Mouse (Mus musculus) heart, embryonic 16.5 days (tissue): ENCODE data around the gene Tenm3. TPM values are rescaled to one million over a fixed set of nuclear protein-coding genes. Genes with fewer than 3 reads are reported as not detected.
A peak's percentile ranks its signal among the peaks of the same experiment; 100 is the strongest.

Experiments used
- ATAC-seq: fragments of 200-750 bp; cut with Nextera tagmentation; replicated peaks from 2 replicates; pipeline ENCODE4 v1.8.0; 2017; ENCODE audit warnings: moderate number of reproducible peaks; ENCODE audit not compliant: insufficient read depth, low FRiP score; ENCODE audit errors: extremely low read depth
- H3K27ac ChIP-seq: fragments of 300-500 bp; sonication (generic); 2 replicates; pipeline ENCODE4 v1.5.1; 2014; ENCODE audit warnings: mild to moderate bottlenecking, low read length, control low read depth, moderate library complexity
- H3K27me3 ChIP-seq: fragments of 300-500 bp; sonication (generic); 2 replicates; pipeline ENCODE4 v1.6.1; 2014; ENCODE audit warnings: low read length, mixed read lengths; ENCODE audit not compliant: control insufficient read depth, insufficient read depth
- H3K36me3 ChIP-seq: fragments of 300-500 bp; sonication (generic); 2 replicates; pipeline ENCODE4 v1.6.1; 2014; ENCODE audit not compliant: control insufficient read depth, insufficient read depth
- H3K4me1 ChIP-seq: fragments of 300-500 bp; sonication (generic); 2 replicates; pipeline ENCODE4 v1.6.1; 2014; ENCODE audit warnings: low read length, mixed read lengths; ENCODE audit not compliant: control insufficient read depth, insufficient read depth
- H3K4me2 ChIP-seq: fragments of 300-500 bp; sonication (generic); 2 replicates; pipeline ENCODE4 v1.6.1; 2014; ENCODE audit warnings: low read depth, mild to moderate bottlenecking, control low read depth, low read length
- H3K4me3 ChIP-seq: fragments of 300-500 bp; sonication (generic); 2 replicates; pipeline ENCODE4 v1.5.1; 2014; ENCODE audit warnings: mild to moderate bottlenecking, control low read depth, low read length
- H3K9ac ChIP-seq: fragments of 300-500 bp; sonication (generic); 2 replicates; pipeline ENCODE4 v1.6.1; 2014; ENCODE audit warnings: low read length, control low read depth
- H3K9me3 ChIP-seq: fragments of 300-500 bp; sonication (generic); replicated peaks from 2 replicates; pipeline ENCODE4 v1.6.1; 2016; ENCODE audit warnings: low read length; ENCODE audit not compliant: control insufficient read depth
- WGBS: fragments of 180-500 bp; shearing (Covaris S2); extraction: QIAGEN DNeasy Blood & Tissue Kit; methylation state at CpG from one replicate; pipeline ENCODE4 v1.1.7; 2014; 5-methylcytosine and 5-hydroxymethylcytosine counted together
- polyA plus RNA-seq: library from polyadenylated mRNA; unstranded; fragments of >200 nt; fragmentation: Nextera tagmentation; extraction: Ambion mirVana; gene quantifications from 2 replicates; pipeline ENCODE4 v1.2.1, GENCODE M21; 2015

Gene Tenm3
- polyA plus RNA-seq, 1 experiment from 2014 or later = 4.5 TPM

DNA sequence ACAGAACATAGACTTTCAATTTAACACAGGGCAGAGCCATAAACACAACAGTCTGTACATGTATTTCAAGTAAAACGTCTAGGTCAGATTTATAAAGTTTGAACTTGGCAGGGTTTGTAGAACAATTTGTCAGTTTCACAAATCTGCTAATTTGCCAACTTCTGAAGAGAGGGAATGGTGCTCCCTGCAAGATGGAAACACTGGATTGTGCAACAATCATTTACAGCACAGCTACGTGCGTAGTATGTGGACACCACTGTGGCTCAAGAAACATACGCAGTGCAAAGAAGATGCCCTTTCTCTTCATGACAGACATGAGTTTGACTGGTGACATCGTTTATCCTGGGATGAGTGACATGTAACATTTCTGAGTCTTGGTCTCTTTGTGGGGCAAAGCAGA lies 24.4 kb downstream of the Tenm3 start:
- H3K4me3 ChIP-seq = no peak overlapping the region
- WGBS = 63% methylated on average over 5 of the region's 5 CpGs

DNA sequence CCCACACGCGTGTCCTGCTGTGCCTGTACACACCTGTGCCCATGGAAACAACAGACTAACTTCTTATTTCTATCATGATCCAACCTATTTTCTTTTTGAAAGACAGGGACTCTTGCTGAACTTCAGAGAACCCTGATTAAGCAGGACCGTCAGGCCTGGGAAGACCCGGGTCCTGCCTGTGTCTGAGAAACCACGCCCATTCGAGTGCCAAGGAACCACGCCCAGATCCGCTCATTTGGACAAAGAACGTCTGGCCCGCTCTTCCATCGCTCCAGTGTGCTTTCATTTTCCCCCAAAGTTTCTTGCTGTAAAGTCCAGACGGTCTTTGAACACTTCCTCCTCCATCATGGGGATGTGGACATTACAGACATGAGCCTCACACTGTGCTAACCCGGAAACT lies 26.8 kb downstream of the Tenm3 start:
- Histone ChIP-seq H3K36me3 (no peaks in the 10 kb centered on the region), H3K9me3 (no peaks in the 10 kb centered on the region), H3K4me3 (peak overlapping the region; percentile 7; the same call in 1 of the 2 replicates), H3K9ac (no peak overlapping the region), H3K27ac (no peak overlapping the region), H3K4me2 (peak overlapping the region; percentile 30; the same call in 1 of the 2 replicates), H3K27me3 (no peaks in the 10 kb centered on the region), H3K4me1 (no peaks in the 10 kb centered on the region)
- ATAC-seq = no peak
- 63% methylated on average over 13 of the region's 13 CpGs for WGBS

More for the DNA sequence above, 24.4 kb downstream of the Tenm3 start:
- Histone ChIP-seq H3K9ac (no peak overlapping the region), H3K27me3 (no peaks in the 10 kb centered on the region), H3K4me2 (no peak overlapping the region), H3K36me3 (no peaks in the 10 kb centered on the region), H3K4me1 (no peaks in the 10 kb centered on the region), H3K9me3 (no peaks in the 10 kb centered on the region), H3K27ac (no peak overlapping the region)
- ATAC-seq = no peak

DNA sequence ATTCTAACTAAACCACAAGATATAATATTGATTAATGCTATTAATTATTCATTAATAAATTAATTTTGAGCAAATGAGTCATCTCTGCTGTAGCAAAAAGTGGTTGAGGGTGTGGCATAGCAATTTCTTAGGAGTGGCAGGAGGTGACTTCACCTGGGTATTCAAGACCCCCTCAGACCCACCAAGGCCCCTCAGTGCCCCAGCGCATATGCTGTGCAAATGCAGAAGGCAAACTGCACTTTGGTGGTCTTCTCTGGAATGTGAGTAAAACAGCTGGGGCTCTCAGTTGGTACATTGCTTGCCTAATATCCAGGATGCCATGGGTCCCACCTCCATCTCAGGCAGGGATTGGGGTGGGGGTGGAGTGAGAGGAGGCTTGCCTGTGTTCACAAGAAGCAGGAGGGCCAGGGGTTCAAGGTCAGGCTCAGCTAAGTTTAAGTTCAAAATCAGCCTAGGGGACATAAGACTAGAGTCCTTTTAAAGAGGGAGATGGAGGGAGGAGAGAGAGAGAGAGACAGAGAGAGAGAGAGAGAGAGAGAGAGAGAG lies 31.5 kb downstream of the Tenm3 start:
- H3K4me2 ChIP-seq = no peak overlapping the region
- H3K9ac ChIP-seq = no peak overlapping the region
- no peak for ATAC-seq
- no peak overlapping the region for H3K4me3 ChIP-seq
- no peaks in the 10 kb centered on the region for H3K4me1 ChIP-seq
- H3K27me3 ChIP-seq = 0 out of 2 replicates have a peak, but pooled peaks cover 3% of the 10 kb centered on the region
- no peaks in the 10 kb centered on the region for H3K9me3 ChIP-seq
- H3K27ac ChIP-seq = no peak overlapping the region
- 92% methylated on average over 1 of the region's 1 CpGs for WGBS
- no peaks in the 10 kb centered on the region for H3K36me3 ChIP-seq

DNA sequence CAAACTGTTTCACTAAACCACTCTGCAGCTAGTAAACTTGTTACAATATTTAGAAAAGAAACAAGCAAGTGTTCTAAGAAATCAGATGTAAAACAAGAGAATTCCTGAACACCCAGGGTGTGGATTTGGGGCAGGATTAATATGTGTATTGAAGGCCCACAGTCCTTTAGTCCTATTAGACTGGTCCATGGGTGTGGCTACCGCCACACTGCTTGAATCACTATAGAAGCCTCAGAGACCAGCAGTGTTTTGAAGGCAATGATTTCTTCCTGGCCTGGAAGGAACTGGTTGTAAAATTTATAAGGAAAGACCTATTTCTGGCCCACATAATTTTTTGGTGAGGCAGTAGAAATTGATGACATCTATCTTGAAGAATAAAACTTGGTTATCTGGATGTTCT lies 33.1 kb downstream of the Tenm3 start:
- no peak overlapping the region for H3K9ac ChIP-seq
- H3K9me3 ChIP-seq = no peaks in the 10 kb centered on the region
- no peak for ATAC-seq
- 0 out of 2 replicates have a peak, but pooled peaks cover 3% of the 10 kb centered on the region for H3K27me3 ChIP-seq
- no peaks in the 10 kb centered on the region for H3K4me1 ChIP-seq
- no peak overlapping the region for H3K4me3 ChIP-seq
- 78% methylated on average over 1 of the region's 1 CpGs for WGBS
- H3K4me2 ChIP-seq = no peak overlapping the region
- no peak overlapping the region for H3K27ac ChIP-seq
- H3K36me3 ChIP-seq = no peaks in the 10 kb centered on the region

DNA sequence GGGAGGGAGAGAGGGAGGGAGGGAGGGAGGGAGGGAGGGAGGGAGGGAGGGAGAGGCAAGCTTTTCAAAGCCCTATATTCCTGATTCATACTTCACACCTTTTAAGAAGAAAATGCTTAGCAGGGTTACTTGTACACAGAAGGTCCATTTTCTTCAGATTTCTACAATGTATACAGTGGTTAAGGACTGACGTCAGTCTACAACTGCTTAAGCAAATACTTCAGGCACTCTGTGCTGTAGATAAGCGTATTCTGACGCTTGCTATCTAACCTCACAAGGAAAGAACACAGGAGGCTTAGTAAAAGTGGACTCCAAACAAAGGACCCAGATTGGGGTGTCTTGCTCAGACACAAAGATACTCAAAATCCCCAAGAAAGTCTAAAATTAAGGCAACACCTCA lies 34.6 kb downstream of the Tenm3 start:
- H3K4me3 ChIP-seq = no peak overlapping the region
- 0 out of 2 replicates have a peak, but pooled peaks cover 3% of the 10 kb centered on the region for H3K27me3 ChIP-seq
- no peak overlapping the region for H3K4me2 ChIP-seq
- H3K9me3 ChIP-seq = no peaks in the 10 kb centered on the region
- no peaks in the 10 kb centered on the region for H3K36me3 ChIP-seq
- 36% methylated on average over 3 of the region's 3 CpGs for WGBS
- H3K27ac ChIP-seq = no peak overlapping the region
- ATAC-seq = no peak
- H3K4me1 ChIP-seq = no peaks in the 10 kb centered on the region
- H3K9ac ChIP-seq = no peak overlapping the region

DNA sequence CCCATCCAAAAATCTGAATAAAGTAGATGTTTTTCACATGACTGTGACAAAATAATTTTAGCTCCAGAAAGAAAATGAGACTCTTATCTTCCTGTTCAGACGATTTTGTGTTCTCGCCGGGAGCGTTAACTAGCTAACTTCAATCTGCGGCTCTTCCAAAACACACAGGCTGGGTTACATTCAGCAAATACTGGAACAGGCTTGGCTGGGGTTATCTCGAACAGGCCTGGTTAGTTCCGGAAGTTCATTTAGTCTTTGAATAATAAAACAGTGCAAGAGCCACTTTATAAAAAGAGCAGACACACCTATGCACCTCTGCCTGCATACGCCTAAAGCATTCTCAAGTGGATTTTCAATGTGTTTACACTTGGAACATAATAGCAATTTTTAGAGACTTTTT lies 40.7 kb downstream of the Tenm3 start:
- no peak for ATAC-seq
- Histone ChIP-seq H3K9ac (no peak overlapping the region), H3K4me1 (no peaks in the 10 kb centered on the region), H3K4me2 (no peak overlapping the region), H3K27ac (no peak overlapping the region), H3K9me3 (no peaks in the 10 kb centered on the region), H3K27me3 (no peaks in the 10 kb centered on the region), H3K36me3 (no peaks in the 10 kb centered on the region), H3K4me3 (no peak overlapping the region)
- WGBS = 59% methylated on average over 8 of the region's 8 CpGs

DNA sequence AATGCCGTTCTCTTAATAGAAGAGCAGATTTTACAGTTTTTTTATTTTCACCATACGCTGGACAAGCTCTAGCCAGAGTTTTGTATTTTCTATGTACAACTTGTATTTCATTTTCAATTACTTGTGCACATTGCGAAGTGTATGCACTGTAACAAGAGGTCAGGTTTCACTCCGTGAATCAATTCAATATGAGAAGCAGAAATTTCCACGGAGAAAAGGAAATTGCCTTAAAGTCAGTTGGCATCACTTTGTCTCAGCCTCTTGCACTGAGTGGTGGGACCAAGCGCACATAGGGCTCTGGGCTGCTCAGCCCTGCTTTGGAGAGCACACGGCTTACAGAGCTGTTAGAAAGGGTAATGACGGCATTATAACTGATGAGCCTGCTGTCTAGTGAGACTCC lies 41.5 kb downstream of the Tenm3 start:
- H3K36me3 ChIP-seq = no peaks in the 10 kb centered on the region
- no peak for ATAC-seq
- WGBS = 78% methylated on average over 8 of the region's 8 CpGs
- H3K4me3 ChIP-seq = no peak overlapping the region
- no peaks in the 10 kb centered on the region for H3K9me3 ChIP-seq
- H3K9ac ChIP-seq = no peak overlapping the region
- no peak overlapping the region for H3K4me2 ChIP-seq
- no peaks in the 10 kb centered on the region for H3K27me3 ChIP-seq
- H3K27ac ChIP-seq = no peak overlapping the region
- H3K4me1 ChIP-seq = no peaks in the 10 kb centered on the region

DNA sequence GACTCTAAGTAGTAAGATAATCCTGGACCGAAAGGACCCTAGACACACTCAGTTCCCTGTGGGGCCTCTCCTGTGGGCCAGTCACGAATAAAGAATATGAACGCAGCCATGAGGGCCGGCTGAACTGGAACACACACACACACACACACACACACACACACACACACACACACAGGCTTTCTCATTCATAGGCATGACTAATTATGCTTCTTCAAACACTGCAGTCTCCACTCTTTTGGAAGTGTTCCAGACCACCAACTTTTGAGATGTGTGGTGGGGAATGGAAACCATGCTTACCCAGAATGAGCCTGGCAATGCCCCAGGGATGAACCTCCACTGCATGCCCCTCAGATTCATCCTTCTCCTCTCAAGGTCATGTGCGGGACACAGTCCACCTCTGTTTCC lies 45.8 kb downstream of the Tenm3 start:
- H3K9me3 ChIP-seq = no peaks in the 10 kb centered on the region
- WGBS = 71% methylated on average over 5 of the region's 5 CpGs
- H3K27ac ChIP-seq = no peak overlapping the region
- ATAC-seq = no peak
- no peaks in the 10 kb centered on the region for H3K36me3 ChIP-seq
- no peak overlapping the region for H3K4me2 ChIP-seq
- H3K4me1 ChIP-seq = no peaks in the 10 kb centered on the region
- no peak overlapping the region for H3K4me3 ChIP-seq
- no peak overlapping the region for H3K9ac ChIP-seq
- H3K27me3 ChIP-seq = no peaks in the 10 kb centered on the region

DNA sequence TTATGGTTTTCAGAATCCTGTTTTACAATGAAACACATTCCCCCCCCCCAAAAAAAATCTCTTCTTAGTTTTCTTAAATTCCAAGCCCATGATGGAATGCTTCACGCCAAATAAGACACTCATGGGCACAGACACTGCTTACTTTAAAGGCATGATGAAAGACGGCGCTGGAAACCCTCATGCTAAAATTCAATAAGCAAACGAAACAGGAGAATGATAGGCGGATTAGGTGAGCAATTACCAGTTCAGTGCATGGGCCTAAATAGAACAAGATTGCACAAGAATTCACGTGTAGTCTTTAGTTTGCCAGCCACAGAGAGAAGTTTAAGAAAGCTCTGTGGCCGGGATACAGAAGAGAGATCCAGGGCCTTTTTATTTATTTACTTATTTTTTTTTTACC lies 49.5 kb downstream of the Tenm3 start:
- 73% methylated on average over 7 of the region's 7 CpGs for WGBS
- H3K9me3 ChIP-seq = no peaks in the 10 kb centered on the region
- no peak overlapping the region for H3K9ac ChIP-seq
- H3K27me3 ChIP-seq = no peaks in the 10 kb centered on the region
- H3K4me3 ChIP-seq = no peak overlapping the region
- H3K27ac ChIP-seq = no peak overlapping the region
- no peak overlapping the region for H3K4me2 ChIP-seq
- no peaks in the 10 kb centered on the region for H3K36me3 ChIP-seq
- peaks cover 2% of the 10 kb centered on the region; the same call in 1 of the 2 replicates for H3K4me1 ChIP-seq
- no peak for ATAC-seq
